In genomic region chr6:72102066-72102465, GRCm38 (mm10) we compare ENCODE assay signal across 12 mouse cellular contexts. TPM values are rescaled to one million over a fixed set of nuclear protein-coding genes. Genes with fewer than 3 reads are reported as not detected.
DNase-seq lines count a peak whose midpoint lies in the region; ATAC-seq and TF ChIP-seq lines count a peak whose summit lies in the region.
"Had no signal": no experiment of that assay in that cellular context is flagged by ENCODE, and none has a peak within 500 bp of the region (broad histone marks: within the 10 kb centered on the region; RNA-seq: fewer than 3 reads in every experiment).

No protein-coding gene starts in this region.

- H3K9me3 ChIP-seq in lung, embryonic 16.5 days (ENCODE audit: control insufficient read depth, low read length): no peaks in the 10 kb centered on the region
- no peaks in the 10 kb centered on the region for H3K9me3 ChIP-seq in liver, embryonic 15.5 days (replicated peaks)
- H3K9me3 ChIP-seq in stomach, postnatal 0 days (ENCODE audit: control insufficient read depth, low read length): no peaks in the 10 kb centered on the region
- no peaks in the 10 kb centered on the region for H3K9me3 ChIP-seq in forebrain, embryonic 13.5 days (replicated peaks)
- H3K9me3 ChIP-seq: embryonic facial prominence, embryonic 15.5 days; hindbrain, embryonic 12.5 days had no signal

- no peaks in the 10 kb centered on the region for H3K27me3 ChIP-seq in lung, embryonic 16.5 days (ENCODE audit: control insufficient read depth, insufficient read depth, low read depth, low read length)
- H3K27me3 ChIP-seq in liver, embryonic 15.5 days: no peaks in the 10 kb centered on the region
- H3K27me3 ChIP-seq in stomach, postnatal 0 days (ENCODE audit: control insufficient read depth, insufficient read depth, low read length): no peaks in the 10 kb centered on the region
- H3K27me3 ChIP-seq in forebrain, embryonic 13.5 days: no peaks in the 10 kb centered on the region
- H3K27me3 ChIP-seq: embryonic facial prominence, embryonic 15.5 days; hindbrain, embryonic 12.5 days had no signal

- H3K4me3 ChIP-seq in lung, embryonic 16.5 days (ENCODE audit: low read length): peak overlapping the region; percentile 23
- peak overlapping the region; percentile 84 for H3K4me3 ChIP-seq in liver, embryonic 15.5 days (replicated peaks)
- no peak overlapping the region for H3K4me3 ChIP-seq in stomach, postnatal 0 days (ENCODE audit: low read depth, low read length)
- H3K4me3 ChIP-seq in forebrain, embryonic 13.5 days: no peak overlapping the region
- H3K4me3 ChIP-seq: embryonic facial prominence, embryonic 15.5 days; hindbrain, embryonic 12.5 days had no signal

- no peak for ATAC-seq in lung, embryonic 16.5 days (ENCODE audit: low read depth)
- ATAC-seq in common myeloid progenitor, adult 5-6 weeks (replicated peaks; ENCODE audit: low read depth, poor library complexity, severe bottlenecking): peak; percentile 23; the same call in 1 of the 2 replicates
- peak; percentile 45 for ATAC-seq in liver, embryonic 15.5 days (ENCODE audit: insufficient read depth)
- no peak for ATAC-seq in stomach, postnatal 0 days (ENCODE audit: low FRiP score, low TSS enrichment)
- no peak for ATAC-seq in forebrain, embryonic 13.5 days

- no peaks in the 10 kb centered on the region for H3K36me3 ChIP-seq in lung, embryonic 16.5 days (ENCODE audit: control insufficient read depth, insufficient read depth, low read length)
- H3K36me3 ChIP-seq in liver, embryonic 15.5 days (replicated peaks): peaks cover 35% of the 10 kb centered on the region
- no peaks in the 10 kb centered on the region for H3K36me3 ChIP-seq in stomach, postnatal 0 days (ENCODE audit: control insufficient read depth, insufficient read depth, low read length)
- H3K36me3 ChIP-seq in forebrain, embryonic 13.5 days (ENCODE audit: poor library complexity, severe bottlenecking): no peaks in the 10 kb centered on the region
- H3K36me3 ChIP-seq: embryonic facial prominence, embryonic 15.5 days; hindbrain, embryonic 12.5 days had no signal

- no peak for TF ChIP-seq CTCF in stomach, postnatal 0 days (IDR thresholded peaks at IDR 0.05; ENCODE audit: low read depth)

- DNase-seq in lung, postnatal 4 days: no peak
- DNase-seq in stomach, postnatal 0 days (ENCODE audit: low spot score): no peak
- DNase-seq in urinary bladder, postnatal 10 days (ENCODE audit: low spot score): no peak
- DNase-seq: cerebellum, postnatal 25 days; heart, adult 11 months; kidney, adult 18-20 months had no signal

- no peak overlapping the region for H3K9ac ChIP-seq in lung, embryonic 16.5 days (ENCODE audit: low read length)
- peak overlapping the region; percentile 71 for H3K9ac ChIP-seq in liver, embryonic 15.5 days
- no peak overlapping the region for H3K9ac ChIP-seq in stomach, postnatal 0 days (ENCODE audit: low read length)
- H3K9ac ChIP-seq in forebrain, embryonic 13.5 days: no peak overlapping the region
- H3K9ac ChIP-seq: embryonic facial prominence, embryonic 15.5 days; hindbrain, embryonic 12.5 days had no signal

- WGBS in lung, embryonic 16.5 days: 12% methylated on average over 5 of the region's 5 CpGs
- WGBS in liver, embryonic 15.5 days (ENCODE audit: insufficient replicate concordance): 9% methylated on average over 5 of the region's 5 CpGs
- 43% methylated on average over 5 of the region's 5 CpGs for WGBS in stomach, postnatal 0 days
- WGBS in forebrain, embryonic 13.5 days: 79% methylated on average over 5 of the region's 5 CpGs

- peak overlapping the region; percentile 44 for H3K4me2 ChIP-seq in lung, embryonic 16.5 days (ENCODE audit: low read depth, low read length)
- peak overlapping the region; percentile 75 for H3K4me2 ChIP-seq in liver, embryonic 15.5 days
- no peak overlapping the region for H3K4me2 ChIP-seq in stomach, postnatal 0 days (replicated peaks; ENCODE audit: low read depth)
- H3K4me2 ChIP-seq in forebrain, embryonic 13.5 days: no peak overlapping the region
- H3K4me2 ChIP-seq: embryonic facial prominence, embryonic 15.5 days; hindbrain, embryonic 12.5 days had no signal

- H3K4me1 ChIP-seq in lung, embryonic 16.5 days (replicated peaks; ENCODE audit: control insufficient read depth, insufficient read depth, low read length): peaks cover 46% of the 10 kb centered on the region
- peaks cover 76% of the 10 kb centered on the region for H3K4me1 ChIP-seq in liver, embryonic 15.5 days (replicated peaks)
- 0 out of 2 replicates have a peak, but pooled peaks cover 2% of the 10 kb centered on the region for H3K4me1 ChIP-seq in stomach, postnatal 0 days (replicated peaks; ENCODE audit: control insufficient read depth, insufficient read depth)
- H3K4me1 ChIP-seq in forebrain, embryonic 13.5 days: peaks cover 31% of the 10 kb centered on the region

- peak overlapping the region; percentile 89 for H3K27ac ChIP-seq in lung, embryonic 16.5 days (ENCODE audit: low read length)
- H3K27ac ChIP-seq in liver, embryonic 15.5 days (replicated peaks): peak overlapping the region; percentile 99
- H3K27ac ChIP-seq in stomach, postnatal 0 days (replicated peaks): peak overlapping the region; percentile 53
- H3K27ac ChIP-seq in forebrain, embryonic 13.5 days: no peak overlapping the region
- H3K27ac ChIP-seq: embryonic facial prominence, embryonic 15.5 days; hindbrain, embryonic 12.5 days had no signal

- no peak for TF ChIP-seq EP300 in stomach, postnatal 0 days (optimal IDR thresholded peaks at IDR 0.05)

RNA-seq across cellular contexts. Expression of gene St3gal5, which starts 4.7 kb away (rescaled TPM):
- polyA plus RNA-seq in lung, embryonic 16.5 days (2015; fragmentation: Nextera tagmentation; extraction: Ambion mirVana): 40.5 and 43.1 TPM in 2 replicates
- 33.8 and 41.8 TPM in 2 replicates for total RNA-seq in common myeloid progenitor, adult 5-6 weeks (2017)
- 185 and 213 TPM in 2 replicates for polyA plus RNA-seq in liver, embryonic 15.5 days (2015; fragmentation: Nextera tagmentation; extraction: Ambion mirVana)
- polyA plus RNA-seq in stomach, postnatal 0 days (2015; fragmentation: Nextera tagmentation; extraction: Ambion mirVana): 13.4 and 14.2 TPM in 2 replicates
- polyA plus RNA-seq in forebrain, embryonic 13.5 days (2015; fragmentation: Nextera tagmentation; extraction: Ambion mirVana): 35.6 and 36.4 TPM in 2 replicates

Comparison
In these comparisons a context has a peak if more than half of its experiments do, and no peak if none do; other contexts are left out.
1. ATAC-seq: peak in common myeloid progenitor, adult 5-6 weeks (single experiment) and liver, embryonic 15.5 days (single experiment); none in lung, embryonic 16.5 days (single experiment), stomach, postnatal 0 days (single experiment) and forebrain, embryonic 13.5 days (single experiment).
2. H3K4me2 ChIP-seq: peak in lung, embryonic 16.5 days (single experiment) and liver, embryonic 15.5 days (single experiment); none in stomach, postnatal 0 days (single experiment) and forebrain, embryonic 13.5 days (single experiment).
3. H3K4me3 ChIP-seq: peak in lung, embryonic 16.5 days (single experiment) and liver, embryonic 15.5 days (single experiment); none in stomach, postnatal 0 days (single experiment) and forebrain, embryonic 13.5 days (single experiment).